Mouse (Mus musculus) lung, embryonic 16.5 days (tissue): ENCODE measurements around the gene Gm14685. TPM values are rescaled to one million over a fixed set of nuclear protein-coding genes. Genes with fewer than 3 reads are reported as not detected.
A peak's percentile ranks its signal among the peaks of the same experiment; 100 is the strongest.
"Not testable (repeated sequence)": the region's sequence is repeated elsewhere in the genome, so short reads cannot be mapped to it uniquely, and the experiment has no call there.

Experiments
- ATAC-seq: fragments of 200-750 bp; cut with Nextera tagmentation; 2 replicates; pipeline ENCODE4 v1.8.0; 2017; ENCODE audit warnings: low read depth, mild to moderate bottlenecking, moderate library complexity
- H3K27ac ChIP-seq: fragments of 300-500 bp; sonication (generic); 2 replicates; pipeline ENCODE4 v1.5.1; 2014; ENCODE audit warnings: mild to moderate bottlenecking, control low read depth, low read length
- H3K27me3 ChIP-seq: fragments of 300-500 bp; sonication (generic); 2 replicates; pipeline ENCODE4 v1.6.1; 2014; ENCODE audit warnings: low read depth, low read length, mixed read lengths; ENCODE audit not compliant: control insufficient read depth, insufficient read depth
- H3K36me3 ChIP-seq: fragments of 300-500 bp; sonication (generic); 2 replicates; pipeline ENCODE4 v1.6.1; 2014; ENCODE audit warnings: low read length; ENCODE audit not compliant: control insufficient read depth, insufficient read depth
- H3K4me1 ChIP-seq: fragments of 300-500 bp; sonication (generic); replicated peaks from 2 replicates; pipeline ENCODE4 v1.6.1; 2014; ENCODE audit warnings: low read length, mixed read lengths; ENCODE audit not compliant: control insufficient read depth, insufficient read depth
- H3K4me2 ChIP-seq: fragments of 300-500 bp; sonication (generic); 2 replicates; pipeline ENCODE4 v1.6.1; 2014; ENCODE audit warnings: low read depth, low read length, control low read depth
- H3K4me3 ChIP-seq: fragments of 300-500 bp; sonication (generic); 2 replicates; pipeline ENCODE4 v1.5.1; 2014; ENCODE audit warnings: mild to moderate bottlenecking, low read length, control low read depth
- H3K9ac ChIP-seq: fragments of 300-500 bp; sonication (generic); 2 replicates; pipeline ENCODE4 v1.6.1; 2014; ENCODE audit warnings: low read length, control low read depth
- H3K9me3 ChIP-seq: fragments of 300-500 bp; sonication (generic); 2 replicates; pipeline ENCODE4 v1.6.1; 2016; ENCODE audit warnings: low read length; ENCODE audit not compliant: control insufficient read depth
- WGBS: fragments of 180-500 bp; shearing (Covaris S2); extraction: QIAGEN DNeasy Blood & Tissue Kit; methylation state at CpG from one replicate; pipeline ENCODE4 v1.1.7; 2014; 5-methylcytosine and 5-hydroxymethylcytosine counted together
- polyA plus RNA-seq: library from polyadenylated mRNA; unstranded; fragments of >200 nt; fragmentation: Nextera tagmentation; extraction: Ambion mirVana; gene quantifications from 2 replicates; pipeline ENCODE4 v1.2.1, GENCODE M21; 2015

Gene Gm14685
- not detected in 2 replicates for polyA plus RNA-seq

DNA sequence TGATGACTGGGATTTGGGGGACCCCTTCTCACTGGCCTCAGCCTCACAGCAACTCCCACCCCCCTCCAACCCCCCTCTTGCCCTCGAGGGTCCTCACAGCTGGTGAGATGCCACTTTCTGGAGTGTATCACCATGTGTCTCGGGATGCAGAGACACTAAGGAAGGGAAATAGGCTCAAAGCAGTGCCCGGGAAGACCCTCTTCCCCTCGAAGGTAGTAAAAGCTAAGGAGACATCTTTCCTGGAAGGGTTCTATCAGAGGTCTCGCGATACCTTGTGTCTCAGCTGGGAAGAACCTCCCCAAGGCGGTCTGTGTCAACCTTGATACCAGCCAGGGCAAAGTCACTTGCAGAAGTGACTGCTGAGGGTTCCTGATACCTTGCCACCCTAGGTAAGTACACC, at the start of gene Gm14685:
Gm14685 (plus strand) TSS at position 301 of the 400 bp plus-strand sequence.
- no CpG with 5 or more reads among the region's 7 CpGs for WGBS

DNA sequence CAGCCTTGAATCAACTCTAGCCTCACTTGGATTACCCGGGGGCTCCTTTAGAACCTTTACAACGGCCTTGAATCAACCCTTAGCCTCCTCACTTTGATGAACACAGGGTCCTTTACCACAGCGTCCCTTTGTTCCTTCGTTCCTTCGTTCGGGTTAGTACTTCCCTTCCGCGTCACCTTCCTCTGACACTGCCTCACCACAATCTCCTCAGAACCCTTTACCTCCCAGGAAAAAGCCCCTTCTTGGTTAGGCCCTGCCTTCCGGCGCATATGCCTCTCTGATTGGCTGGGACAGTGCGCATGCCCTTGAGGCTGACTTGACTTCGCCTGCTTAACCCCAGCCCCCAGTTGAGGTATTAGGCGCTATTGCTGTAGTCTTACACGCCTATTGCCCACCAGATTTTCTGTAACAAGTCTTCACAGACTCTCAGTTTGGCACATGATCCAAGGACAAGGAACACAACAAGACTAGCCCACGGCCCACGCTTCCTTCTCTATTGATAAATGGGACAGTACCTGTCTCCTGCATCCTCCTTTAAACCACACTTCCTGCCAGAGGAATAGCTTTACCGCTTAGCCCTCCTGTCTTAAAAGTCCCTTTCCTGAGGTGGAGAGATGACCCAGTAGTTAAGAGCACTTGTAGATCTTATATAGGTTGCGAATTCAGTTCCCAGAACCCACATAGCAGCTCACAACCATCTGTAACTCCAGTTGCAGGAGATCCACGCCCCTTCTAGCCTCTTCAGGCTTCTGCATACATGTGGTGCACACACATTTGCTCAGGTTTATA, 34.4 kb upstream of the Gm14685 start, which contains the start of gene Xlr4a:
Xlr4a (minus strand) TSS at position 212 of the 789 bp plus-strand sequence.
- H3K9me3 ChIP-seq, H3K4me1 ChIP-seq, H3K36me3 ChIP-seq, H3K27me3 ChIP-seq, H3K27ac ChIP-seq, H3K4me3 ChIP-seq, ATAC-seq, H3K4me2 ChIP-seq, H3K9ac ChIP-seq: not testable (repeated sequence)
- WGBS: 73% methylated on average over 18 of the region's 19 CpGs

More for the DNA sequence above, at the start of gene Gm14685:
- H3K9ac ChIP-seq, H3K9me3 ChIP-seq, H3K4me2 ChIP-seq, ATAC-seq, H3K4me3 ChIP-seq, H3K4me1 ChIP-seq, H3K36me3 ChIP-seq, H3K27ac ChIP-seq, H3K27me3 ChIP-seq: not testable (repeated sequence)

DNA sequence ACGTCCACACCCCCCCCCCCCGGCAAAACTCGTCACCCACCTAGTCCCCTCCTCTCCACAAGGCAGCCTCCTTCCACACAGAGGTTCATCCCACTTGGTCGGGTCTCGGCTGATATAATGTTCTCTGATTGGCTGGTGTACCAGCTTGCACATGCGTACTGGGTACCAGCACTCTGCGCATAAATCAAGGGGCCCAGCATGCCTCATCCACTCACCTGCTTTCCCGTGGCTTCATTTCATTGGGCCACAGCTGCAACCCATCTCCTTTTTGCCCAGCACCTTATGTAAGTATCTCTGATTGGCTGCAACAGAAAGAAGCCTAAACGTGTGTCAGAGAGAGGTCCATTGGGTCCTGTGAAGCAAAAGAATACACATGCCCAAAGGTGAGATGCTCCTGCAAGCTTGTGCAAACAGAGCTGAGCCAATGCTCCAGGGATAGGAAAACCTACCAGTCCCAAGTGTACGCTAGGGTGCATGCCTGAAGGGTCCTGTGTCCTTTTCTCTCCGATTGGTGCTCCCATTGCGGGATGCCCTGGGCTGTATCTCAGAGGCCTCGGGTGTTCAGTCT, 19.8 kb upstream of the Gm14685 start, which contains the start of gene Xlr3a:
Xlr3a (minus strand) TSS at position 155 of the 568 bp plus-strand sequence.
- WGBS: 61% methylated on average over 13 of the region's 13 CpGs
- H3K9ac ChIP-seq, H3K27ac ChIP-seq, H3K36me3 ChIP-seq, H3K4me1 ChIP-seq, H3K27me3 ChIP-seq, H3K4me3 ChIP-seq, H3K9me3 ChIP-seq, ATAC-seq, H3K4me2 ChIP-seq: not testable (repeated sequence)

DNA sequence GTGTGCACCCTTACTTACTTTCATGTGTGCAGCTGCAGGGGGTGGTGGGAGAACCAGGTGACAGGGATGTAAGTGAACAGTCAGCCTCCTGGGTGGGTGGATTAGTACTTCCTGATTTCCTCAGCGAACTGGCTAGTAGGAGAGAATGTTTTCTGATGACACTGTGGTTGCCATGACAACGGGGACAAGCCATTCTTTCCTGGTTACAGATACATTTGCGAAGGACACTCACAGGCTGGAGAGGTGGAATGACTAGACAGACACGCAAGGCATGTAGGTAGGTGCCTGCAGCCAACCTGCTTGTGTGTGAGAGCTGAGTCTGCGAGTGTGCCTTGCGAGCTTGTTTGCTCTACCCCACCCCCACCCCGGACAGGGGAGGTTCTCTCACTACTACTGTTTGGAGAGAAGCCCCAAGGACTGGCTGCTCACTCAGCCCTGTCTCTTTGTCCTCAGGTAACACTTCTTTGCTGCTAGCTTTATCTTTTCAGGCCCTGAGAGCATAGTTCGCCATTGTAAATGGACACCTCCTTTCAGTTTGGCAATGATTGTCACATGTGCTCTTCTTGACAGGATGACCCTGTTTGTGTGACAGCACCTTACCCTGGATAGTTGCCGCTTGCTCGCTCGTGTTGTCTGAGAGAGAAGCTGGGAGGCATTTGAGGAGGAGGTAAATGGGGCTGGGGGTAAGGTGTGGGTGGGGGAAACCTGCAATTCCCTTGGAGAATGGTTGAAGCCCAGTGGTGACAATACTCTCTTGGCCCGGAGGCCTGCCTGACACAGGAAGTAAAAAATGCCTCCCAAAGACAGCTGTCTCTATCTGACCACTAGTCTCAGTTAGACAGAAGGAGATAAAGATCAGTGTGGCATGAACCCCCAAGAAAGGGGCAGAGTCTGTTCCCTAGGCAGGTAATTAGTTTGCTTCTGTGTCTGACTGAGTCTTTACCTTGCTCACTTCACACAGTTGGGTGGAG, 6.3 kb downstream of the Gm14685 start:
- H3K27ac ChIP-seq, H3K4me1 ChIP-seq, ATAC-seq, H3K4me3 ChIP-seq, H3K36me3 ChIP-seq, H3K27me3 ChIP-seq, H3K4me2 ChIP-seq, H3K9me3 ChIP-seq, H3K9ac ChIP-seq: not testable (repeated sequence)
- no CpG with 5 or more reads among the region's 12 CpGs for WGBS

DNA sequence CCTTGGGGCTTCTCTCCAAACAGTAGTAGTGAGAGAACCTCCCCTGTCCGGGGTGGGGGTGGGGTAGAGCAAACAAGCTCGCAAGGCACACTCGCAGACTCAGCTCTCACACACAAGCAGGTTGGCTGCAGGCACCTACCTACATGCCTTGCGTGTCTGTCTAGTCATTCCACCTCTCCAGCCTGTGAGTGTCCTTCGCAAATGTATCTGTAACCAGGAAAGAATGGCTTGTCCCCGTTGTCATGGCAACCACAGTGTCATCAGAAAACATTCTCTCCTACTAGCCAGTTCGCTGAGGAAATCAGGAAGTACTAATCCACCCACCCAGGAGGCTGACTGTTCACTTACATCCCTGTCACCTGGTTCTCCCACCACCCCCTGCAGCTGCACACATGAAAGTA, 26.4 kb downstream of the Gm14685 start:
- H3K4me3 ChIP-seq, H3K36me3 ChIP-seq, H3K9me3 ChIP-seq, H3K9ac ChIP-seq, H3K27ac ChIP-seq, H3K4me1 ChIP-seq, H3K27me3 ChIP-seq, H3K4me2 ChIP-seq: not testable (repeated sequence)
- peak; percentile 31; the same call in 1 of the 2 replicates for ATAC-seq
- WGBS: no CpG with 5 or more reads among the region's 7 CpGs

DNA sequence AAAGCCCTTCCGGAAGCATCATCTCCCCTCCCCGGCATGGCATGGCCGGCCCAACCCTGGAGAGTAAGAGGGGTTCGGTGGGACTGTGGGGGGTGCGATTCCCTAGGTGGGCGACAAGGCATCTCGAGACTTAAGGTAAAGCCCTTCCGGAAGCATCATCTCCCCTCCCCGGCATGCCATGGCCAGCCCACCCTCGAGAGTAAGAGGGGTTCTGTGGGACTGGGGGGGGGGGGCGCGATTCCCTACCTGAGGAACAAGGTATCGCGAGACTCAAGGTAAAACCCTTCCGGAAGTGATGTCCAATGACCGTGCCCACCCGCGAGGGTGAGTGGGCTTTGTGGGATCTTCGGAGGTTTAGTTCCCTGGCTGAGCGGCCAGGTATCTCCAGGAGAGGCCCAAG, 31.6 kb downstream of the Gm14685 start, which contains the start of gene Xlr5b:
Xlr5b (plus strand) TSS at position 301 of the 400 bp plus-strand sequence.
- not testable (repeated sequence) for H3K9ac ChIP-seq, H3K4me2 ChIP-seq, H3K27me3 ChIP-seq, H3K36me3 ChIP-seq, H3K27ac ChIP-seq, H3K4me1 ChIP-seq, H3K9me3 ChIP-seq, ATAC-seq, H3K4me3 ChIP-seq
- WGBS: no CpG with 5 or more reads among the region's 20 CpGs

DNA sequence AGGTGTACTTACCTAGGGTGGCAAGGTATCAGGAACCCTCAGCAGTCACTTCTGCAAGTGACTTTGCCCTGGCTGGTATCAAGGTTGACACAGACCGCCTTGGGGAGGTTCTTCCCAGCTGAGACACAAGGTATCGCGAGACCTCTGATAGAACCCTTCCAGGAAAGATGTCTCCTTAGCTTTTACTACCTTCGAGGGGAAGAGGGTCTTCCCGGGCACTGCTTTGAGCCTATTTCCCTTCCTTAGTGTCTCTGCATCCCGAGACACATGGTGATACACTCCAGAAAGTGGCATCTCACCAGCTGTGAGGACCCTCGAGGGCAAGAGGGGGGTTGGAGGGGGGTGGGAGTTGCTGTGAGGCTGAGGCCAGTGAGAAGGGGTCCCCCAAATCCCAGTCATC, 32.5 kb downstream of the Gm14685 start, which contains the start of gene DXBay18:
DXBay18 (minus strand) TSS at position 101 of the 400 bp plus-strand sequence.
- not testable (repeated sequence) for H3K36me3 ChIP-seq, H3K9me3 ChIP-seq, ATAC-seq, H3K4me2 ChIP-seq, H3K4me3 ChIP-seq, H3K4me1 ChIP-seq, H3K27me3 ChIP-seq, H3K27ac ChIP-seq, H3K9ac ChIP-seq
- no CpG with 5 or more reads among the region's 7 CpGs for WGBS

DNA sequence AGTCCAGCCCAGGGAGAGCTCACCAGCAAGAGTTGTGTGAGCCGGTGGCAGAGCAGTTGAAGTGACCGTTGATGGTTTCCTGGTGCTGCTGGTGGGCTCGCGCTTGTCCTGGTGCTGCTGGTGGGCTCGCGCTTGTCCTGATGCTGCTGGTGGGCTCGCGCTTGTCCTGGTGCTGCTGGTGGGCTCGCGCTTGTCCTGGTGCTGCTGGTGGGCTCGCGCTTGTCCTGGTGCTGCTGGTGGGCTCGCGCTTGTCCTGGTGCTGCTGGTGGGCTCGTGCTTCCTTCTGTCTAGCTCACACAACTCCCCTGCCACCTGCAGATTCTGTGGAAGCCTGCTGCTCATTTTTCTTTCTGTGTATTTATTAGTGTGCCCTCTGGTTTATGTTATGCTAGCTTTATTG, 60.0 kb downstream of the Gm14685 start, which contains the start of gene Spin2d:
Spin2d (minus strand) TSS at position 101 of the 400 bp plus-strand sequence.
- not testable (repeated sequence) for H3K4me3 ChIP-seq, H3K27ac ChIP-seq, ATAC-seq, H3K9me3 ChIP-seq, H3K36me3 ChIP-seq, H3K4me1 ChIP-seq, H3K27me3 ChIP-seq, H3K4me2 ChIP-seq, H3K9ac ChIP-seq
- WGBS: 58% methylated on average over 6 of the region's 15 CpGs
